Mouse (Mus musculus) B cell, adult 2 months (primary cell): Measurements from ENCODE around the gene Gm21258.
"Not testable (repeated sequence)": the region's sequence is repeated elsewhere in the genome, so short reads cannot be mapped to it uniquely, and the experiment has no call there.

Source experiments
- DNase-seq, 2 experiments: peaks; one replicate each; pipeline ENCODE4 v3.0.0; 2022

Gene Gm21258

GRCm38 (mm10) chrY:52779740-52780139 is at the start of gene Gm21258:
TSS of gene Gm21258 (plus strand) at chrY:52780040.
- DNase-seq: not testable (repeated sequence)
